Comparison of ENCODE assay signal across 36 mouse cellular contexts in genomic region chr19:4452525-4452924, GRCm38 (mm10). TPM values are rescaled to one million over a fixed set of nuclear protein-coding genes. Genes with fewer than 3 reads are reported as not detected.
A peak's percentile ranks its signal among the peaks of the same experiment; 100 is the strongest.
DNase-seq lines count a peak whose midpoint lies in the region; ATAC-seq lines count a peak whose summit lies in the region.
"Had no signal": no experiment of that assay in that cellular context is flagged by ENCODE, and none has a peak within 500 bp of the region (broad histone marks: within the 10 kb centered on the region; RNA-seq: fewer than 3 reads in every experiment).

No protein-coding gene starts in this region.

- H3K9ac ChIP-seq in embryonic facial prominence, embryonic 12.5 days = peak overlapping the region; percentile 8; the same call in 1 of the 2 replicates
- peak overlapping the region; percentile 33; the same call in 1 of the 2 replicates for H3K9ac ChIP-seq in heart, embryonic 13.5 days
- H3K9ac ChIP-seq: embryonic facial prominence, embryonic 13.5 days; hindbrain, embryonic 12.5 days; limb, embryonic 13.5 days; liver, postnatal 0 days; midbrain, embryonic 13.5 days; neural tube, embryonic 15.5 days had no signal

- H3K27me3 ChIP-seq in embryonic facial prominence, embryonic 12.5 days = no peaks in the 10 kb centered on the region
- no peaks in the 10 kb centered on the region for H3K27me3 ChIP-seq in embryonic facial prominence, embryonic 10.5 days (replicated peaks; ENCODE audit: low read depth, poor library complexity, severe bottlenecking)
- H3K27me3 ChIP-seq in heart, embryonic 13.5 days (replicated peaks) = peaks cover 15% of the 10 kb centered on the region
- H3K27me3 ChIP-seq: embryonic facial prominence, embryonic 13.5 days; hindbrain, embryonic 12.5 days; limb, embryonic 13.5 days; midbrain, embryonic 13.5 days; neural tube, embryonic 15.5 days had no signal

- H3K4me2 ChIP-seq in embryonic facial prominence, embryonic 12.5 days (replicated peaks) = no peak overlapping the region
- H3K4me2 ChIP-seq in heart, embryonic 13.5 days = no peak overlapping the region
- H3K4me2 ChIP-seq: embryonic facial prominence, embryonic 13.5 days; hindbrain, embryonic 12.5 days; limb, embryonic 13.5 days; liver, embryonic 12.5 days; midbrain, embryonic 13.5 days; neural tube, embryonic 15.5 days had no signal

- 37% methylated on average over 4 of the region's 4 CpGs for WGBS in embryonic facial prominence, embryonic 12.5 days
- WGBS in embryonic facial prominence, embryonic 10.5 days = 50% methylated on average over 4 of the region's 4 CpGs
- WGBS in heart, embryonic 13.5 days = 46% methylated on average over 4 of the region's 4 CpGs

- H3K4me3 ChIP-seq in embryonic facial prominence, embryonic 12.5 days = no peak overlapping the region
- H3K4me3 ChIP-seq in embryonic facial prominence, embryonic 10.5 days = no peak overlapping the region
- no peak overlapping the region for H3K4me3 ChIP-seq in heart, embryonic 13.5 days
- H3K4me3 ChIP-seq: embryonic facial prominence, embryonic 13.5 days; hindbrain, embryonic 12.5 days; left cerebral cortex, adult 2 months; limb, embryonic 13.5 days; liver, embryonic 12.5 days; midbrain, embryonic 13.5 days; neural tube, embryonic 15.5 days had no signal

- H3K27ac ChIP-seq in embryonic facial prominence, embryonic 12.5 days = no peak overlapping the region
- H3K27ac ChIP-seq in embryonic facial prominence, embryonic 10.5 days (replicated peaks) = no peak overlapping the region
- no peak overlapping the region for H3K27ac ChIP-seq in heart, embryonic 13.5 days (replicated peaks)
- H3K27ac ChIP-seq: embryonic facial prominence, embryonic 13.5 days; hindbrain, embryonic 12.5 days; left cerebral cortex, adult 2 months; limb, embryonic 13.5 days; liver, embryonic 12.5 days; macrophage; midbrain, embryonic 13.5 days; neural tube, embryonic 15.5 days had no signal

- no peaks in the 10 kb centered on the region for H3K36me3 ChIP-seq in embryonic facial prominence, embryonic 12.5 days
- no peaks in the 10 kb centered on the region; the same call in 1 of the 2 replicates for H3K36me3 ChIP-seq in embryonic facial prominence, embryonic 10.5 days (replicated peaks)
- no peaks in the 10 kb centered on the region for H3K36me3 ChIP-seq in heart, embryonic 13.5 days
- H3K36me3 ChIP-seq: embryonic facial prominence, embryonic 13.5 days; hindbrain, embryonic 12.5 days; limb, embryonic 13.5 days; liver, embryonic 12.5 days; midbrain, embryonic 13.5 days; neural tube, embryonic 15.5 days had no signal

- no peak for DNase-seq in embryonic facial prominence, embryonic 10.5 days (ENCODE audit: low spot score)
- DNase-seq in heart, postnatal 36 days = no peak
- DNase-seq in layer of hippocampus, adult 9-11 months = peak; percentile 63
- DNase-seq in layer of hippocampus, adult 9-10 months (ENCODE audit: low spot score) = no peak
- DNase-seq in adipocyte (ENCODE audit: low spot score) = peak; percentile 90
- no peak for DNase-seq in lung, postnatal 10 days
- DNase-seq: adrenal gland, adult 2 months; adrenal gland, postnatal 36 days; cerebellum, adult 8-10 months; cerebellum, postnatal 36 days; gastrocnemius, postnatal 10 days; heart, postnatal 14 days; kidney, adult 8-10 months; kidney, postnatal 14 days; liver, postnatal 0 days; right cerebral cortex, adult 18-20 months; thymus, adult 2 months; thymus, postnatal 36 days had no signal

- H3K9me3 ChIP-seq in embryonic facial prominence, embryonic 12.5 days = no peaks in the 10 kb centered on the region
- H3K9me3 ChIP-seq in embryonic facial prominence, embryonic 10.5 days = no peaks in the 10 kb centered on the region
- no peaks in the 10 kb centered on the region for H3K9me3 ChIP-seq in heart, embryonic 13.5 days
- H3K9me3 ChIP-seq: embryonic facial prominence, embryonic 13.5 days; hindbrain, embryonic 12.5 days; limb, embryonic 13.5 days; liver, embryonic 12.5 days; midbrain, embryonic 13.5 days; neural tube, embryonic 15.5 days had no signal

- no peak for ATAC-seq in embryonic facial prominence, embryonic 12.5 days (ENCODE audit: insufficient number of reproducible peaks, insufficient read depth, low FRiP score, low TSS enrichment)
- ATAC-seq in heart, embryonic 13.5 days (ENCODE audit: extremely low read depth, insufficient number of reproducible peaks, low FRiP score, low TSS enrichment) = no peak
- ATAC-seq: intestine, embryonic 16.5 days; liver, embryonic 12.5 days; liver, postnatal 0 days; midbrain, embryonic 13.5 days had no signal

- intact Hi-C loops in heart, postnatal 36 days (cut with DNase I) = no loop called here

- H3K4me1 ChIP-seq in embryonic facial prominence, embryonic 12.5 days = 0 out of 2 replicates have a peak, but pooled peaks cover 7% of the 10 kb centered on the region
- peaks cover 53% of the 10 kb centered on the region for H3K4me1 ChIP-seq in embryonic facial prominence, embryonic 10.5 days
- 0 out of 2 replicates have a peak, but pooled peaks cover 7% of the 10 kb centered on the region for H3K4me1 ChIP-seq in heart, embryonic 13.5 days

RNA-seq across cellular contexts. Expression of gene Rhod, which starts 13.3 kb away (rescaled TPM):
- 36.6 and 47.2 TPM in 2 replicates for polyA plus RNA-seq in embryonic facial prominence, embryonic 12.5 days (2016; fragmentation: Nextera tagmentation; extraction: Ambion mirVana)
- 31.5 and 31.8 TPM in 2 replicates for polyA plus RNA-seq in embryonic facial prominence, embryonic 10.5 days (2016; fragmentation: Nextera tagmentation; extraction: Ambion mirVana)
- polyA plus RNA-seq in heart, embryonic 13.5 days (2015; fragmentation: Nextera tagmentation; extraction: Ambion mirVana) = 25.0 and 25.1 TPM in 2 replicates
- total RNA-seq in heart, postnatal 36 days (2021) = 1 to 10 TPM; 5.5 to 5.8 TPM
- total RNA-seq: megakaryocyte-erythroid progenitor cell, adult 5-6 weeks had no signal

RNA-seq across cellular contexts. Expression of gene Syt12, which starts 24.7 kb away (rescaled TPM):
- polyA plus RNA-seq in embryonic facial prominence, embryonic 12.5 days (2016; fragmentation: Nextera tagmentation; extraction: Ambion mirVana) = 2.1 and 2.3 TPM in 2 replicates
- polyA plus RNA-seq in embryonic facial prominence, embryonic 10.5 days (2016; fragmentation: Nextera tagmentation; extraction: Ambion mirVana) = 2.6 and 2.8 TPM in 2 replicates
- polyA plus RNA-seq in heart, embryonic 13.5 days (2015; fragmentation: Nextera tagmentation; extraction: Ambion mirVana) = 0.94 and 1.1 TPM in 2 replicates
- total RNA-seq in heart, postnatal 36 days (2021) = 1 to 10 TPM; 6.2 to 8.2 TPM
- total RNA-seq: megakaryocyte-erythroid progenitor cell, adult 5-6 weeks had no signal
- polyA plus RNA-seq: macrophage had no signal

RNA-seq across cellular contexts. Expression of gene 2010003K11Rik, which starts 45.9 kb away (rescaled TPM):
- not detected in 2 replicates for polyA plus RNA-seq in embryonic facial prominence, embryonic 12.5 days (2016; fragmentation: Nextera tagmentation; extraction: Ambion mirVana)
- polyA plus RNA-seq in embryonic facial prominence, embryonic 10.5 days (2016; fragmentation: Nextera tagmentation; extraction: Ambion mirVana) = not detected in 2 replicates
- polyA plus RNA-seq in heart, embryonic 13.5 days (2015; fragmentation: Nextera tagmentation; extraction: Ambion mirVana) = not detected in 2 replicates
- under 1 TPM in 1 of 2 experiments, not detected in 1; 0.25 TPM for total RNA-seq in heart, postnatal 36 days (2021)
- total RNA-seq: gastrocnemius, postnatal 10 days; heart, adult 8-10 months; layer of hippocampus, adult 18-20 months; left cerebral cortex, adult 2 months; left cerebral cortex, postnatal 25 days; megakaryocyte-erythroid progenitor cell, adult 5-6 weeks had no signal
- polyA plus RNA-seq: embryonic facial prominence, embryonic 13.5 days; heart, embryonic 14.5 days; hindbrain, embryonic 12.5 days; limb, embryonic 13.5 days; liver, embryonic 12.5 days; lung, embryonic 16.5 days; macrophage; midbrain, embryonic 13.5 days; spleen, adult 2 months had no signal

RNA-seq across cellular contexts. Expression of gene Kdm2a, which starts 54.4 kb away (rescaled TPM):
- polyA plus RNA-seq in embryonic facial prominence, embryonic 12.5 days (2016; fragmentation: Nextera tagmentation; extraction: Ambion mirVana) = 61.6 and 65.4 TPM in 2 replicates
- 68.6 and 69.6 TPM in 2 replicates for polyA plus RNA-seq in embryonic facial prominence, embryonic 10.5 days (2016; fragmentation: Nextera tagmentation; extraction: Ambion mirVana)
- polyA plus RNA-seq in heart, embryonic 13.5 days (2015; fragmentation: Nextera tagmentation; extraction: Ambion mirVana) = 31.6 and 35.5 TPM in 2 replicates
- 10 to 100 TPM; 39.4 to 41.1 TPM for total RNA-seq in heart, postnatal 36 days (2021)

RNA-seq across cellular contexts. Expression of gene Pcx, which starts 57.7 kb away (rescaled TPM):
- polyA plus RNA-seq in embryonic facial prominence, embryonic 12.5 days (2016; fragmentation: Nextera tagmentation; extraction: Ambion mirVana) = 30.6 and 32.1 TPM in 2 replicates
- 24.1 and 26.8 TPM in 2 replicates for polyA plus RNA-seq in embryonic facial prominence, embryonic 10.5 days (2016; fragmentation: Nextera tagmentation; extraction: Ambion mirVana)
- polyA plus RNA-seq in heart, embryonic 13.5 days (2015; fragmentation: Nextera tagmentation; extraction: Ambion mirVana) = 11.6 and 13.1 TPM in 2 replicates
- total RNA-seq in heart, postnatal 36 days (2021) = 10 to 100 TPM; 36.9 to 43.8 TPM

Comparison
In these comparisons a context has a peak if more than half of its experiments do, and no peak if none do; other contexts are left out.
1. DNase-seq: peak in layer of hippocampus, adult 9-11 months (single experiment) and adipocyte (single experiment); none in embryonic facial prominence, embryonic 10.5 days (single experiment), heart, postnatal 36 days (0 of 2), layer of hippocampus, adult 9-10 months (single experiment) and lung, postnatal 10 days (single experiment).